Mouse (Mus musculus) neural tube, embryonic 12.5 days (tissue): ENCODE results near the gene Tenm4. TPM values are rescaled to one million over a fixed set of nuclear protein-coding genes. Genes with fewer than 3 reads are reported as not detected.

ENCODE experiments used
- ATAC-seq: fragments of 200-750 bp; cut with Nextera tagmentation; 2 replicates; pipeline ENCODE4 v1.8.0; 2017; ENCODE audit warnings: low read depth, mild to moderate bottlenecking, moderate TSS enrichment, moderate library complexity; ENCODE audit not compliant: low FRiP score
- H3K27ac ChIP-seq: fragments of 300-500 bp; sonication (generic); 2 replicates; pipeline ENCODE4 v1.5.1; 2016
- H3K27me3 ChIP-seq: fragments of 300-500 bp; sonication (generic); replicated peaks from 2 replicates; pipeline ENCODE4 v1.6.1; 2016; ENCODE audit warnings: mild to moderate bottlenecking
- H3K36me3 ChIP-seq: fragments of 300-500 bp; sonication (generic); 2 replicates; pipeline ENCODE4 v1.6.1; 2016; ENCODE audit warnings: mild to moderate bottlenecking
- H3K4me1 ChIP-seq: fragments of 300-500 bp; sonication (generic); 2 replicates; pipeline ENCODE4 v1.6.1; 2016
- H3K4me2 ChIP-seq: fragments of 300-500 bp; sonication (generic); replicated peaks from 2 replicates; pipeline ENCODE4 v1.6.1; 2016; ENCODE audit warnings: mild to moderate bottlenecking
- H3K4me3 ChIP-seq: fragments of 300-500 bp; sonication (generic); 2 replicates; pipeline ENCODE4 v1.5.1; 2016
- H3K9ac ChIP-seq: fragments of 300-500 bp; sonication (generic); 2 replicates; pipeline ENCODE4 v1.6.1; 2016; ENCODE audit warnings: mild to moderate bottlenecking
- H3K9me3 ChIP-seq: fragments of 300-500 bp; sonication (generic); 2 replicates; pipeline ENCODE4 v1.6.1; 2016; ENCODE audit warnings: mild to moderate bottlenecking
- WGBS: fragments of 180-500 bp; shearing (Covaris S2); methylation state at CpG from one replicate; pipeline ENCODE4 v1.1.7; 2016; 5-methylcytosine and 5-hydroxymethylcytosine counted together
- polyA plus RNA-seq: library from polyadenylated mRNA; unstranded; fragments of >200 nt; fragmentation: Nextera tagmentation; extraction: Ambion mirVana; gene quantifications from 2 replicates; pipeline ENCODE4 v1.2.1, GENCODE M21; 2016

The Tenm4 gene
- polyA plus RNA-seq, 1 experiment from 2014 or later = 33.0 TPM

GRCm38 (mm10) chr7:96536313-96536880 is 365.4 kb downstream of the Tenm4 start:
- Histone ChIP-seq H3K9me3 (no peaks in the 10 kb centered on the region), H3K4me1 (0 out of 2 replicates have a peak, but pooled peaks cover 14% of the 10 kb centered on the region), H3K27ac (no peak overlapping the region), H3K9ac (no peak overlapping the region), H3K4me2 (no peak overlapping the region), H3K4me3 (no peak overlapping the region), H3K36me3 (no peaks in the 10 kb centered on the region), H3K27me3 (no peaks in the 10 kb centered on the region)
- ATAC-seq = no peak
- WGBS = 51% methylated on average over 9 of the region's 9 CpGs

DNA sequence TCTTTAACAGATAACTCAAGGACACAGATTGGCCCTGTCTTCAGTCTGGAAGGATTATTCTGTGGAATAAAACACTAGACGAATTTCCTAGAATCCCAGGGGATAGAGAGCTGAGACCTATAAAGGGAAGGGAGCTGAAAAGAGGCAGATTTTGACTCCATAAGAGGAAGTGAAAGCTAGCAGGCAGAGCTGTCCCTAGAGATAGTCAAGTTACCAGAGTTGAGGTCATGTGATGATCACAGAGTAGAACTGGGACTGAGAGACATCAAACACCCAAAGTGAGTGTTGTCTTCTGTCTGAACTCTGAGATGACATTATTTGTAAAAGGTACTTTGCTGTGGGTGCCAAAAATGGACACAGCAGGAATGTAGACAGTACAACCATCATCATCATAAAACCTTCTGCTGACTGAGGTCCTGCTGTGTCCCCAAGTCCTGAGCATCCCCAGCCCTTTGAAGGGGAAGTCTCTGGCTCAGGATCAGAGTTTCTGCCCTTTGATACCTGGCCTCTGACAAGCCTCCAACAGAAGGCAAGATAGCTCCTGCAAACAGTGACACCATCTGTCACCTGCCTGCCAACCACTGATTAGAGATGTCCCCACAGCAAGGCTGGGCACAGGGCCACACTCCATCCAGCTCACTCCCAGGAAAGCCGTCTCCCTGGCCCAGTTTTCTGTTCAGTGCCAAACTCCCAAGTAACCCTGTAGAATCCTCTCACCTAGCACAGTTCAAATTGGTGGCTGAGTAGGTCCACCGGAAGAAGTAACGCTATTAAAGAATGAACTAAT is 368.4 kb downstream of the Tenm4 start:
- Histone ChIP-seq H3K36me3 (no peaks in the 10 kb centered on the region), H3K4me1 (0 out of 2 replicates have a peak, but pooled peaks cover 9% of the 10 kb centered on the region), H3K4me3 (no peak overlapping the region), H3K27ac (no peak overlapping the region), H3K9ac (no peak overlapping the region), H3K9me3 (no peaks in the 10 kb centered on the region), H3K27me3 (no peaks in the 10 kb centered on the region), H3K4me2 (no peak overlapping the region)
- ATAC-seq = no peak
- 82% methylated on average over 4 of the region's 4 CpGs for WGBS

DNA sequence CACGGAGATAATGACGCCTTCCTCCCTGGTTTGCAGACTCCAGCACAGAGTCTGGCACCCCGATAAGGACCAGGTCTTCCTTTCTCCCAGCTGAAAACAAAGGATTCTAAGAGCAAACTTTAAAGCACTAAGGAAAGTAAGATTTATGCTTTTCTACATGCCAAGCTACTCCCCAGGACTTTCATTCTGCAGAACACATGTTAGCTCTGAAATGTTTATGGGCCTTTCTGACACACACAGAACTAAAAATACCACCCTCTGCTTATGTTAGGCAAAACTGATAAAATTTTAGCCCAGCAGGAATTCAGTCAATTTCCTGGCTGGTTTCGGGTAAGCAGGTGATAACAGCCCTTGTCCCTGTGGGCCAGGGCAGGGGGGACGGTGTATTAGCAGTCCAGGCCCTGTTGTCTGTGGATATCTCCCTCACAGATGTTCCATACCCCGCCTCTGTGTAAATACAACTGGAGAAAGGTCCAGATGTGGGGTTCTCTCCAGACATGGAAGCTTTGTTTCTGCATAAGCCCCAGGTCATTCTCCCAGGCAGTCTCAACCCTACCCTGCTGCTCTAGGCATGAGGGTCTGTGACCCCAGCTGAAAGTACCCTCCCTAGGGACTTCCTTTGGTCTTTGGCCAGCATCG is 369.5 kb downstream of the Tenm4 start:
- Histone ChIP-seq H3K27ac (no peak overlapping the region), H3K27me3 (no peaks in the 10 kb centered on the region)
- ATAC-seq = no peak

DNA sequence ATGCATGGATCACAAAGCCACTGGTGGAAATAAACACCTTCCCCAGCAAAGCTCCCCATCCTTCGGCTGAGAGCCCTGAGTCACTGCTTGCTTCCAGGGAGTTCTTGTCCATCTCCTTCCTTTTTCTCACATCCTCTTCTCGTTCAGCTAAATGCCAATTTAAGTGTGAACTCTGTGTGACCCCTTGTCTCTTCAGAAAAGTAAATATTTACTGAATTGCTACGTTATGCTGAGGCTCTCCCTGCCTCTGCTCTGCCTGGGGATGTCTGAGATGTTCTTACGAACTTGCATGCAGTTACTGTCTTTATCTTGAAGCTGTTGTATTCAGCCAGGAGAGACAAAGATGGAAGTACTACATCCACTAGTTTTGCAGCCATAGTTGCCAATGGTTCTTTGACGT is 374.9 kb downstream of the Tenm4 start:
- Histone ChIP-seq H3K9me3 (no peaks in the 10 kb centered on the region), H3K27ac (no peak overlapping the region), H3K4me3 (no peak overlapping the region), H3K27me3 (no peaks in the 10 kb centered on the region; the same call in 1 of the 2 replicates), H3K4me2 (no peak overlapping the region), H3K36me3 (no peaks in the 10 kb centered on the region; the same call in 1 of the 2 replicates), H3K9ac (no peak overlapping the region), H3K4me1 (0 out of 2 replicates have a peak, but pooled peaks cover 2% of the 10 kb centered on the region)
- 50% methylated on average over 5 of the region's 5 CpGs for WGBS
- no peak for ATAC-seq

More for the DNA sequence above, 369.5 kb downstream of the Tenm4 start:
- H3K4me3 ChIP-seq = no peak overlapping the region
- no peaks in the 10 kb centered on the region for H3K9me3 ChIP-seq
- H3K4me1 ChIP-seq = 0 out of 2 replicates have a peak, but pooled peaks cover 9% of the 10 kb centered on the region
- no peaks in the 10 kb centered on the region for H3K36me3 ChIP-seq
- no peak overlapping the region for H3K4me2 ChIP-seq
- H3K9ac ChIP-seq = no peak overlapping the region
- 69% methylated on average over 7 of the region's 7 CpGs for WGBS

DNA sequence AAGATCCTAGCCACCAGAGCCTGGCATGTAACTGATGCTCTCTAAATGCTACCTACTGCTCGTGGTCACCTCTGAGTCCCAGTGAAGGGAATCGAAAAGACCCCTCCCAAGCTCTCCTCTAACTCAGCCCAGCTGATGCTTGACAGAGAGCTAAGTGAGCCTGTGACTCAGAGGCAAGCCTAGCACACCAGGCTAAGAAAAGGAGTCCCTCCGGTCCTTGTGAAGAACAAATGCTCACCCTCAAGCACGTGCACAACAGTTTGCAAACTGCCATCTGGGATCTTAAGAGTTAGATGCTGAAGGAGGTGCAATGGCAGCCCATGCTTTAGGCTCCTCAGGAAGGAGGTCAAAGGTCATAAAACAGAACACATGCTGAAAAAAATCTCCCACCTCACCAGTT is 380.8 kb downstream of the Tenm4 start:
- no peak for ATAC-seq
- H3K9ac ChIP-seq = no peak overlapping the region
- H3K4me2 ChIP-seq = no peak overlapping the region
- no peak overlapping the region for H3K27ac ChIP-seq
- no peaks in the 10 kb centered on the region; the same call in 1 of the 2 replicates for H3K27me3 ChIP-seq
- H3K4me3 ChIP-seq = no peak overlapping the region
- H3K9me3 ChIP-seq = no peaks in the 10 kb centered on the region
- 67% methylated on average over 4 of the region's 4 CpGs for WGBS
- no peaks in the 10 kb centered on the region; the same call in 1 of the 2 replicates for H3K36me3 ChIP-seq
- peaks cover 33% of the 10 kb centered on the region; the same call in 1 of the 2 replicates for H3K4me1 ChIP-seq

DNA sequence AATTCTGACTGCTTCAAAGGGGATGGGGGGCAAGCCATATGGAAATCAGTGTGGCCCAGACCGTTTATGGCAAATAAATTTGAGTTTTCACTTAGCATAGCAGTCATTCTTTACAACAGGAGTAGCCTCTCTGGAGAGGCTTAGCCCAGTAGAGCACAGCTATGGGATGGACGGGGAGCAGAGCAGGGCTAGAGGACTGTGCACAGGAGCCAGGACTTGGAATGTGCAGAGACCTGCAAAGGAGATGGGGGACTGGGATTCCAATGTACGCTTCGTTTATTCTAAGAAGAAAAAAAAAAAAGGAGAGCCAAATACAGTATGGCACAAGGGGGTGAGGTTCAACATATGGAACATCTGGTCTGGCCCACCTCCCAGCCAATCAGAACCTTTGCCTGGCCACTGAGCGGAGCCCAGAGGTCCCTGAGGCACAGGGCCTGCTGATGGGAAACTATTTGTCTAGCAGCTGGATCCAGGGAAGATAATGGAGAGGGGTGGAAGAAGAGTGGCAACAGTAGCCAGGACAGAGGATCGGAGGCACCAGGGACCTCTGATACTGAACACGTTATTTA is 381.3 kb downstream of the Tenm4 start:
- Histone ChIP-seq H3K4me2 (no peak overlapping the region), H3K27ac (no peak overlapping the region), H3K4me1 (peaks cover 33% of the 10 kb centered on the region; the same call in 1 of the 2 replicates)

GRCm38 (mm10) chr7:96554277-96554690 is 383.2 kb downstream of the Tenm4 start:
- H3K4me2 ChIP-seq = no peak overlapping the region
- WGBS = 48% methylated on average over 6 of the region's 6 CpGs
- peak; percentile 51 for ATAC-seq
- no peaks in the 10 kb centered on the region for H3K9me3 ChIP-seq
- H3K36me3 ChIP-seq = no peaks in the 10 kb centered on the region; the same call in 1 of the 2 replicates
- no peak overlapping the region for H3K4me3 ChIP-seq
- no peak overlapping the region for H3K9ac ChIP-seq
- H3K4me1 ChIP-seq = peaks cover 33% of the 10 kb centered on the region; the same call in 1 of the 2 replicates
- no peak overlapping the region for H3K27ac ChIP-seq
- H3K27me3 ChIP-seq = no peaks in the 10 kb centered on the region; the same call in 1 of the 2 replicates

More for the DNA sequence above, 381.3 kb downstream of the Tenm4 start:
- H3K27me3 ChIP-seq = no peaks in the 10 kb centered on the region; the same call in 1 of the 2 replicates
- no peaks in the 10 kb centered on the region for H3K9me3 ChIP-seq
- H3K4me3 ChIP-seq = no peak overlapping the region
- no peak for ATAC-seq
- no peak overlapping the region for H3K9ac ChIP-seq
- 66% methylated on average over 7 of the region's 7 CpGs for WGBS
- no peaks in the 10 kb centered on the region; the same call in 1 of the 2 replicates for H3K36me3 ChIP-seq

GRCm38 (mm10) chr7:96555294-96555693 is 384.2 kb downstream of the Tenm4 start:
- 0 out of 2 replicates have a peak, but pooled peaks have one; percentile 34 for ATAC-seq

GRCm38 (mm10) chr7:96556756-96557155 is 385.7 kb downstream of the Tenm4 start:
- H3K4me2 ChIP-seq = no peak overlapping the region
- H3K27ac ChIP-seq = no peak overlapping the region
- no peaks in the 10 kb centered on the region for H3K27me3 ChIP-seq
- no peaks in the 10 kb centered on the region for H3K36me3 ChIP-seq
- 50% methylated on average over 5 of the region's 5 CpGs for WGBS
- H3K4me1 ChIP-seq = peaks cover 33% of the 10 kb centered on the region; the same call in 1 of the 2 replicates
- no peaks in the 10 kb centered on the region for H3K9me3 ChIP-seq
- H3K9ac ChIP-seq = no peak overlapping the region
- no peak overlapping the region for H3K4me3 ChIP-seq
- no peak for ATAC-seq

More at GRCm38 (mm10) chr7:96555294-96555693, 384.2 kb downstream of the Tenm4 start:
- no peak overlapping the region for H3K27ac ChIP-seq
- no peaks in the 10 kb centered on the region for H3K9me3 ChIP-seq
- no peak overlapping the region for H3K4me3 ChIP-seq
- H3K4me1 ChIP-seq = peaks cover 33% of the 10 kb centered on the region; the same call in 1 of the 2 replicates
- 13% methylated on average over 5 of the region's 5 CpGs for WGBS
- no peak overlapping the region for H3K9ac ChIP-seq
- no peaks in the 10 kb centered on the region; the same call in 1 of the 2 replicates for H3K27me3 ChIP-seq
- H3K4me2 ChIP-seq = no peak overlapping the region
- H3K36me3 ChIP-seq = no peaks in the 10 kb centered on the region; the same call in 1 of the 2 replicates

DNA sequence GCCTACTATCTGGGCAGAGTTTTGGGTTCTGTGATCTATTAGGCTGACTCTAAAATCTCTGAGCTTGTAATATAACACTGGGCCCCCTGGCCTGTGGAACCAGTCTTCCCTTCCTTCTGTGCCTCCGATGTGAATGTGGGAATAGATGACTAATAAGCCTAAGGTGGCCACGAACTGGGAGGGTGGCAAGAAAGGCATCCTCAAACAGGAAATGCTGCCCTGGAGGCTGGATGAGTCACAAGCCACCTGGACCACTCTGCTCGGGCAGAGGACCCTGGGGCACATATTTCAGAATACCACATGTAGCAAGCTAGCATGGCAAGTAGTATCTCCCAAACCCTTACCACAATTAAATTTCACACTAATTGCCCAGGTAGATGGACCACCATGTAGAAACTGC is 391.8 kb downstream of the Tenm4 start:
- no peak overlapping the region for H3K4me2 ChIP-seq
- H3K27ac ChIP-seq = no peak overlapping the region
- no peaks in the 10 kb centered on the region for H3K27me3 ChIP-seq
- H3K4me3 ChIP-seq = no peak overlapping the region
- no peaks in the 10 kb centered on the region for H3K9me3 ChIP-seq
- peaks cover 6% of the 10 kb centered on the region; the same call in 1 of the 2 replicates for H3K4me1 ChIP-seq
- 62% methylated on average over 3 of the region's 3 CpGs for WGBS
- no peak for ATAC-seq
- no peak overlapping the region for H3K9ac ChIP-seq
- H3K36me3 ChIP-seq = no peaks in the 10 kb centered on the region

DNA sequence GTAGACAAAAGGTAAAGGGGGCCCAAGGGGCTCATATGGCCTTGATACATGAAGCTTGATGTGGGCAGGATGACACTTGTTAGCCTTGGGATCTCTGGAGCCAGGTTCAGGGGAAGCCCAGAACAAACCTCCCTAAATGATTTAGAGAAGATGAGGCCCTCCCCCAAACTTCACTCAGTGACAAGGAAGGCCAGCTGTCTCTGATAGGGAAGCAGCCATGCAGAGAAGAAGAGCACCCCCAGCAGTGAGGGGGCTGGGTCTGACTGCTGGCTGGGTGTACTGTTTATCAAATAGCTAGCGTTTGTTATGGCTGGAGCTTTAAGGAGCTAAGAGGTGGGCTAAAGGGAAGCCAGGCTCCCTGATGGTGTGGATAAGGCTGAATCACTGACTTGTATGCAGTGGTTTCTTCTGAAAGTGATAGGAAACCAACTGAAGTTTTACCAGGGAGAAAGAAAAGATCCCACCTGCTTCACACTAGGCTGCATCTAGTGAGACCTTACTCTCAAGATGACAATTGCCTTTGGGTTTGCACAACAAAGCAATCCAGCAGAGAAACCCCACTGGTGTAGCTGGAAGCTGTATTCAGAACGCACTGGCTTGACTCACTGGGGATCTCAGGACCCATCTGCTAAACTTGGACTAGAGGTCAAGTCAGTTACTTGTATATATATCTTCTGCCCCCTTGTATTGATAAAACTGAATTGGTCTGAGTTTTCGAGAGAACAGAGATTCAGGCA is 392.5 kb downstream of the Tenm4 start:
- Histone ChIP-seq H3K27me3 (no peaks in the 10 kb centered on the region), H3K9ac (no peak overlapping the region), H3K9me3 (no peaks in the 10 kb centered on the region), H3K27ac (no peak overlapping the region), H3K36me3 (no peaks in the 10 kb centered on the region), H3K4me1 (peaks cover 6% of the 10 kb centered on the region; the same call in 1 of the 2 replicates), H3K4me3 (no peak overlapping the region), H3K4me2 (no peak overlapping the region)
- whole genome bisulfite sequencing = 37% methylated on average over 3 of the region's 3 CpGs
- no peak for ATAC-seq
